Mouse (Mus musculus): ENCODE results near the gene Tmem63b. TPM values are rescaled to one million over a fixed set of nuclear protein-coding genes. Genes with fewer than 3 reads are reported as not detected.

Tmem63b gene
- 14.2 TPM for polyA plus RNA-seq (2015; fragmentation: Illumina TruSeq; extraction: RNeasy Lipid Tissue Mini Kit (QIAGEN cat#74804); ENCODE audit: insufficient read depth, low replicate concordance)

GRCm38 (mm10) chr17:45686716-45687115, at the start of gene Tmem63b:
TSS of gene Tmem63b (minus strand) at chr17:45686905.

GRCm38 (mm10) chr17:45733735-45734301, 47.1 kb upstream of the Tmem63b start, which contains the start of gene 1600014C23Rik:
TSS of gene 1600014C23Rik (minus strand) at chr17:45733844.

GRCm38 (mm10) chr17:45686093-45686619, 549 bp downstream of the Tmem63b start, which contains the start of gene Mrpl14:
TSS of gene Mrpl14 (plus strand) at chr17:45686322.

GRCm38 (mm10) chr17:45659225-45659624, 27.5 kb downstream of the Tmem63b start, which contains the start of gene Capn11:
TSS of gene Capn11 (minus strand) at chr17:45659325.

Other genes starting within 250 kb of the Tmem63b start
- not detected for gene Spats1, start 211.5 kb downstream of the Tmem63b start, polyA plus RNA-seq (2015; fragmentation: Illumina TruSeq; extraction: RNeasy Lipid Tissue Mini Kit (QIAGEN cat#74804); ENCODE audit: insufficient read depth, low replicate concordance)
- 2.9 TPM for gene Aars2, start 180.1 kb downstream of the Tmem63b start, polyA plus RNA-seq (2015; fragmentation: Illumina TruSeq; extraction: RNeasy Lipid Tissue Mini Kit (QIAGEN cat#74804); ENCODE audit: insufficient read depth, low replicate concordance)
- gene Tcte1, start 163.5 kb downstream of the Tmem63b start, polyA plus RNA-seq (2015; fragmentation: Illumina TruSeq; extraction: RNeasy Lipid Tissue Mini Kit (QIAGEN cat#74804); ENCODE audit: insufficient read depth, low replicate concordance) = 0.37 TPM
- gene Tmem151b, start 137.2 kb downstream of the Tmem63b start, polyA plus RNA-seq (2015; fragmentation: Illumina TruSeq; extraction: RNeasy Lipid Tissue Mini Kit (QIAGEN cat#74804); ENCODE audit: insufficient read depth, low replicate concordance) = 1.0 TPM
- 69.2 TPM for gene Nfkbie, start 131.2 kb downstream of the Tmem63b start, polyA plus RNA-seq (2015; fragmentation: Illumina TruSeq; extraction: RNeasy Lipid Tissue Mini Kit (QIAGEN cat#74804); ENCODE audit: insufficient read depth, low replicate concordance)
- 32.4 TPM for gene Slc35b2, start 123.0 kb downstream of the Tmem63b start, polyA plus RNA-seq (2015; fragmentation: Illumina TruSeq; extraction: RNeasy Lipid Tissue Mini Kit (QIAGEN cat#74804); ENCODE audit: insufficient read depth, low replicate concordance)
- 1,285 TPM for gene Hsp90ab1, start 113.6 kb downstream of the Tmem63b start, polyA plus RNA-seq (2015; fragmentation: Illumina TruSeq; extraction: RNeasy Lipid Tissue Mini Kit (QIAGEN cat#74804); ENCODE audit: insufficient read depth, low replicate concordance)
- 45.2 TPM for gene Slc29a1, start 87.3 kb downstream of the Tmem63b start, polyA plus RNA-seq (2015; fragmentation: Illumina TruSeq; extraction: RNeasy Lipid Tissue Mini Kit (QIAGEN cat#74804); ENCODE audit: insufficient read depth, low replicate concordance)
- gene Mymx, start 84.8 kb downstream of the Tmem63b start, polyA plus RNA-seq (2015; fragmentation: Illumina TruSeq; extraction: RNeasy Lipid Tissue Mini Kit (QIAGEN cat#74804); ENCODE audit: insufficient read depth, low replicate concordance) = not detected
- gene Capn11, start 27.6 kb downstream of the Tmem63b start, polyA plus RNA-seq (2015; fragmentation: Illumina TruSeq; extraction: RNeasy Lipid Tissue Mini Kit (QIAGEN cat#74804); ENCODE audit: insufficient read depth, low replicate concordance) = not detected
- gene Mrpl14, start 583 bp downstream of the Tmem63b start, polyA plus RNA-seq (2015; fragmentation: Illumina TruSeq; extraction: RNeasy Lipid Tissue Mini Kit (QIAGEN cat#74804); ENCODE audit: insufficient read depth, low replicate concordance) = 13.9 TPM
- not detected for gene 1600014C23Rik, start 46.9 kb upstream of the Tmem63b start, polyA plus RNA-seq (2015; fragmentation: Illumina TruSeq; extraction: RNeasy Lipid Tissue Mini Kit (QIAGEN cat#74804); ENCODE audit: insufficient read depth, low replicate concordance)

Data from spleen, adult 10 weeks (tissue).